25 mouse cellular contexts compared by ENCODE assay signal in the genomic region with DNA sequence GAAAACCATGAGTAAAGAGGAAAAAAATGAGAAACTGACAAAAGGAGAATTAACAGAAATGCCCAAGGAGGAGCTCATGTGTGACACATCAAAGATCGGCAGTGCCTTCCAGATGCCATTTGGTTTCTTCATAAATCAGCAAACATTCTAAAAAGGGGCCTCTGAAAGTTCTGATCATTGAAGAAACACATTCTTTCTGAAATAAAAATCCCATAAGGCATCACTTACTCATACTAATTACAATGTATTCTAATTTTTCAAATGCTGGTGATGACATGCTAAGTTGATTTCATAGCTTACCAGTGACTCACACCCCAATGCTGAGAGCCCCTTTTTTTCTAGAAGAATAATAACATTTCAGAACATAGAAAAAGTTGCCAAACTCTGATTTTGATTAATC.
"Had no signal": no experiment of that assay in that cellular context is flagged by ENCODE, and none has a peak within 500 bp of the region (broad histone marks: within the 10 kb centered on the region; RNA-seq: fewer than 3 reads in every experiment).

No protein-coding gene starts in this region.

- H3K27me3 ChIP-seq: heart, embryonic 13.5 days; heart, embryonic 15.5 days; hindbrain, embryonic 13.5 days; hindbrain, embryonic 15.5 days; kidney, embryonic 15.5 days; limb, embryonic 13.5 days; limb, embryonic 15.5 days; liver, embryonic 12.5 days had no signal

- H3K27ac ChIP-seq: heart, adult 2 months; heart, embryonic 13.5 days; heart, embryonic 15.5 days; hindbrain, embryonic 13.5 days; hindbrain, embryonic 15.5 days; hindbrain, postnatal 0 days; kidney, embryonic 15.5 days; kidney, postnatal 0 days; limb, embryonic 13.5 days; limb, embryonic 15.5 days; liver, embryonic 12.5 days; liver, embryonic 14.5 days had no signal

- ATAC-seq: hindbrain, postnatal 0 days; liver, embryonic 12.5 days had no signal

- H3K4me3 ChIP-seq: heart, adult 2 months; heart, embryonic 13.5 days; heart, embryonic 15.5 days; hindbrain, embryonic 13.5 days; hindbrain, embryonic 15.5 days; kidney, embryonic 15.5 days; limb, embryonic 13.5 days; limb, embryonic 15.5 days; liver, embryonic 12.5 days had no signal

- H3K9me3 ChIP-seq: heart, embryonic 13.5 days; heart, embryonic 15.5 days; hindbrain, embryonic 13.5 days; hindbrain, embryonic 15.5 days; kidney, embryonic 15.5 days; limb, embryonic 13.5 days; limb, embryonic 15.5 days; liver, embryonic 12.5 days had no signal

- H3K36me3 ChIP-seq: heart, embryonic 13.5 days; heart, embryonic 15.5 days; limb, embryonic 15.5 days had no signal

- DNase-seq: gastrocnemius, postnatal 14 days; gastrocnemius, postnatal 36 days; heart, adult 11 months; heart, adult 2 months; heart, postnatal 14 days; heart, postnatal 36 days; kidney, adult 11 months; kidney, adult 2 months; kidney, adult 9 months; kidney, postnatal 14 days; kidney, postnatal 36 days; layer of hippocampus, adult 9-11 months; layer of hippocampus, postnatal 36 days; left cerebral cortex, postnatal 4 days had no signal
